Mouse (Mus musculus): ENCODE measurements around the gene Atxn7l1.

DNA sequence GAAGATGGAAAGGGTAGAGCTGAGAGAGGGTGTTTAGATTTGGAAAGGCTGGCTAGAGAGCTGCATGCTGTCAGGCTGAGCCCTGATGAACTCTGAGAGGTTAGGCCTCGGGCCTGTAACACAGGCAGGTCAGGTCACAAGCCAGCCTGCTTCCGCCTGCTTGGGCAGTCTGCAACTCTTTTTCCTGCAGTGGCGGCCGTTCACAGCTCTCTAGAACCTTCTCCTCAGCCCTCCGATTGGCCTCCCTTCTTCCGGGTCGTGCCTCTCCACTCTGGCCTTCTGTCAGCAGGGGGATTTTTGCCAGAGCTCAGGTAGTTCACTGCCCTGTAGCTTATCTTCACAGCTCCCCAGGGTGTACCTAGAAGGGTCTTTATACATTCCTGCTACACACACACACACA is 26.7 kb downstream of the Atxn7l1 start:
- TF ChIP-seq POLR2A (IDR thresholded peaks at IDR 0.05; ENCODE audit: insufficient read length, low read depth) (no peak), MAX (IDR thresholded peaks at IDR 0.05; ENCODE audit: low read depth) (no peak), TCF12 (IDR thresholded peaks at IDR 0.05; ENCODE audit: insufficient read depth, poor library complexity, severe bottlenecking) (no peak), MYOG (IDR thresholded peaks at IDR 0.05; ENCODE audit: control insufficient read depth in 1 of 3, insufficient read depth in 1 of 3, insufficient read length in 2 of 3, low read depth in 2 of 3) (no peak), MYOD1 (IDR thresholded peaks at IDR 0.05; ENCODE audit: control insufficient read depth in 1 of 3, insufficient read length in 2 of 3, low read depth in 2 of 3) (no peak), POLR2AphosphoS2 (IDR thresholded peaks at IDR 0.05; ENCODE audit: insufficient read length, low read depth) (no peak)

Measured in myocyte (in vitro differentiated cells).